ENCODE assay signal across 46 mouse cellular contexts in the genomic region with DNA sequence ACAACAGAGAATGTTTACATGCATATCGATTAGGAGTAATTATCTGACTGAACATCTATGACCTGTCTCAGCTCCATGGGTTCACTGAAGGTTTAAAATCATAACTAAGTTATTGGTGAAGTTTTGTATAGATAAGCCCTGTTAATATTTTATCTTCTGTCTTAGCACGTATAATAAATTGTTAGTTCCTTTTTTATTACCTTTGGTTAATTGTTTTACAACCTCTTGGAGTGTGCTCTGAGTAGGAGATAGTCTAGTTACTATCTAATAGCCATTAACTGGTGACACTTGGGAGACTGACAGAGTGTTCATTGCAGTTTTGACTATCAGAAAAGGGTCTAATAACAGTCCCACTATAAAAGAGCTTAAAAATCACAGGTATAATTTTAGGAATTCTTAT. TPM values are rescaled to one million over a fixed set of nuclear protein-coding genes. Genes with fewer than 3 reads are reported as not detected.
"Had no signal": no experiment of that assay in that cellular context is flagged by ENCODE, and none has a peak within 500 bp of the region (broad histone marks: within the 10 kb centered on the region; RNA-seq: fewer than 3 reads in every experiment).

No protein-coding gene starts in this region.

- H3K36me3 ChIP-seq: limb, embryonic 10.5 days; limb, embryonic 12.5 days; limb, embryonic 13.5 days; limb, embryonic 15.5 days; liver, embryonic 12.5 days; liver, embryonic 13.5 days; liver, embryonic 15.5 days; lung, embryonic 15.5 days; midbrain, embryonic 10.5 days; midbrain, embryonic 12.5 days; midbrain, embryonic 15.5 days; neural tube, embryonic 12.5 days had no signal

- H3K4me1 ChIP-seq: limb, embryonic 10.5 days; limb, embryonic 12.5 days; limb, embryonic 13.5 days; limb, embryonic 15.5 days; liver, embryonic 12.5 days; liver, embryonic 13.5 days; liver, embryonic 15.5 days; lung, embryonic 15.5 days; megakaryocyte, embryonic 14.5 days; midbrain, embryonic 10.5 days; midbrain, embryonic 12.5 days; midbrain, embryonic 15.5 days; neural tube, embryonic 12.5 days had no signal

- ATAC-seq: liver, embryonic 12.5 days; liver, postnatal 0 days; lung, postnatal 0 days; midbrain, embryonic 15.5 days; midbrain, embryonic 16.5 days had no signal

- H3K27ac ChIP-seq: limb, embryonic 10.5 days; limb, embryonic 12.5 days; limb, embryonic 13.5 days; limb, embryonic 15.5 days; liver, embryonic 12.5 days; liver, embryonic 13.5 days; liver, embryonic 14.5 days; liver, embryonic 15.5 days; lung, embryonic 15.5 days; macrophage; midbrain, embryonic 10.5 days; midbrain, embryonic 12.5 days; midbrain, embryonic 15.5 days; neural tube, embryonic 12.5 days had no signal

- H3K27me3 ChIP-seq: limb, embryonic 12.5 days; limb, embryonic 13.5 days; limb, embryonic 15.5 days; liver, embryonic 12.5 days; liver, embryonic 13.5 days; liver, embryonic 15.5 days; lung, embryonic 15.5 days; megakaryocyte, embryonic 14.5 days; midbrain, embryonic 12.5 days; midbrain, embryonic 15.5 days; neural tube, embryonic 12.5 days had no signal

- H3K4me3 ChIP-seq: limb, embryonic 10.5 days; limb, embryonic 12.5 days; limb, embryonic 13.5 days; limb, embryonic 15.5 days; liver, embryonic 12.5 days; liver, embryonic 13.5 days; liver, embryonic 15.5 days; lung, embryonic 15.5 days; megakaryocyte, embryonic 14.5 days; midbrain, embryonic 10.5 days; midbrain, embryonic 12.5 days; midbrain, embryonic 15.5 days; myocyte; neural tube, embryonic 12.5 days had no signal

- H3K9me3 ChIP-seq: limb, embryonic 15.5 days; liver, embryonic 13.5 days; liver, embryonic 15.5 days; lung, embryonic 15.5 days; midbrain, embryonic 15.5 days had no signal

- DNase-seq: left cerebral cortex, postnatal 4 days; liver; liver, embryonic 13.5 days; liver, postnatal 0 days; lung, adult 18-20 months; lung, adult 2 months; lung, embryonic 14.5 days; lung, postnatal 10 days; lung, postnatal 14 days; lung, postnatal 36 days; lung, postnatal 4 days; midbrain, embryonic 14.5 days had no signal

- H3K4me2 ChIP-seq: limb, embryonic 12.5 days; limb, embryonic 13.5 days; limb, embryonic 15.5 days; liver, embryonic 11.5 days; liver, embryonic 12.5 days; liver, embryonic 13.5 days; liver, embryonic 15.5 days; lung, embryonic 14.5 days; lung, embryonic 15.5 days; midbrain, embryonic 11.5 days; midbrain, embryonic 12.5 days; midbrain, embryonic 15.5 days; neural tube, embryonic 12.5 days had no signal

- H3K9ac ChIP-seq: limb, embryonic 12.5 days; limb, embryonic 13.5 days; limb, embryonic 15.5 days; liver, embryonic 12.5 days; liver, embryonic 13.5 days; liver, embryonic 14.5 days; liver, embryonic 15.5 days; liver, postnatal 0 days; lung, embryonic 14.5 days; lung, embryonic 15.5 days; midbrain, embryonic 12.5 days; midbrain, embryonic 15.5 days; neural tube, embryonic 12.5 days had no signal

RNA-seq across cellular contexts. Expression of a gene that starts 1.4 kb away (rescaled TPM):
- total RNA-seq: left cerebral cortex, adult 8-10 months; left cerebral cortex, postnatal 10 days; left cerebral cortex, postnatal 25 days; left cerebral cortex, postnatal 36 days; left cerebral cortex, postnatal 4 days; liver, adult 2 months; megakaryocyte progenitor cell, adult 5-6 weeks; megakaryocyte, adult 5-6 weeks; megakaryocyte-erythroid progenitor cell, adult 5-6 weeks; midbrain, postnatal 0 days; monocyte, adult 5-6 weeks had no signal
- polyA plus RNA-seq: limb, embryonic 10.5 days; limb, embryonic 11.5 days; limb, embryonic 12.5 days; limb, embryonic 13.5 days; limb, embryonic 14.5 days; limb, embryonic 15.5 days; liver, adult 2 months; liver, embryonic 11.5 days; liver, embryonic 12.5 days; liver, embryonic 13.5 days; liver, embryonic 14.5 days; liver, embryonic 15.5 days; liver, embryonic 16.5 days; liver, postnatal 0 days; lung, adult 2 months; lung, embryonic 14.5 days; lung, embryonic 15.5 days; lung, embryonic 16.5 days; lung, postnatal 0 days; macrophage; midbrain, embryonic 10.5 days; midbrain, embryonic 11.5 days; midbrain, embryonic 12.5 days; midbrain, embryonic 14.5 days; midbrain, embryonic 15.5 days; midbrain, embryonic 16.5 days; midbrain, postnatal 0 days; myocyte; neural tube, embryonic 11.5 days; neural tube, embryonic 12.5 days had no signal

RNA-seq across cellular contexts. Expression of a gene that starts 39.6 kb away (rescaled TPM):
- total RNA-seq: left cerebral cortex, adult 8-10 months; left cerebral cortex, postnatal 10 days; left cerebral cortex, postnatal 25 days; left cerebral cortex, postnatal 36 days; left cerebral cortex, postnatal 4 days; liver, adult 2 months; megakaryocyte progenitor cell, adult 5-6 weeks; megakaryocyte, adult 5-6 weeks; megakaryocyte-erythroid progenitor cell, adult 5-6 weeks; midbrain, postnatal 0 days; monocyte, adult 5-6 weeks had no signal
- polyA plus RNA-seq: limb, embryonic 10.5 days; limb, embryonic 11.5 days; limb, embryonic 12.5 days; limb, embryonic 13.5 days; limb, embryonic 14.5 days; limb, embryonic 15.5 days; liver, adult 2 months; liver, embryonic 11.5 days; liver, embryonic 12.5 days; liver, embryonic 13.5 days; liver, embryonic 14.5 days; liver, embryonic 15.5 days; liver, embryonic 16.5 days; liver, postnatal 0 days; lung, adult 2 months; lung, embryonic 14.5 days; lung, embryonic 15.5 days; lung, embryonic 16.5 days; lung, postnatal 0 days; macrophage; midbrain, embryonic 10.5 days; midbrain, embryonic 11.5 days; midbrain, embryonic 12.5 days; midbrain, embryonic 14.5 days; midbrain, embryonic 15.5 days; midbrain, embryonic 16.5 days; midbrain, postnatal 0 days; myocyte; neural tube, embryonic 11.5 days; neural tube, embryonic 12.5 days had no signal

RNA-seq across cellular contexts. Expression of a gene that starts 48.6 kb away (rescaled TPM):
- total RNA-seq: left cerebral cortex, adult 8-10 months; left cerebral cortex, postnatal 10 days; left cerebral cortex, postnatal 25 days; left cerebral cortex, postnatal 36 days; left cerebral cortex, postnatal 4 days; liver, adult 2 months; megakaryocyte progenitor cell, adult 5-6 weeks; megakaryocyte, adult 5-6 weeks; megakaryocyte-erythroid progenitor cell, adult 5-6 weeks; midbrain, postnatal 0 days; monocyte, adult 5-6 weeks had no signal
- polyA plus RNA-seq: limb, embryonic 10.5 days; limb, embryonic 11.5 days; limb, embryonic 12.5 days; limb, embryonic 13.5 days; limb, embryonic 14.5 days; limb, embryonic 15.5 days; liver, adult 2 months; liver, embryonic 11.5 days; liver, embryonic 12.5 days; liver, embryonic 13.5 days; liver, embryonic 14.5 days; liver, embryonic 15.5 days; liver, embryonic 16.5 days; liver, postnatal 0 days; lung, adult 2 months; lung, embryonic 14.5 days; lung, embryonic 15.5 days; lung, embryonic 16.5 days; lung, postnatal 0 days; macrophage; midbrain, embryonic 10.5 days; midbrain, embryonic 11.5 days; midbrain, embryonic 12.5 days; midbrain, embryonic 14.5 days; midbrain, embryonic 15.5 days; midbrain, embryonic 16.5 days; midbrain, postnatal 0 days; myocyte; neural tube, embryonic 11.5 days; neural tube, embryonic 12.5 days had no signal

RNA-seq across cellular contexts. Expression of a gene that starts 57.5 kb away (rescaled TPM):
- total RNA-seq: left cerebral cortex, adult 8-10 months; left cerebral cortex, postnatal 10 days; left cerebral cortex, postnatal 25 days; left cerebral cortex, postnatal 36 days; left cerebral cortex, postnatal 4 days; liver, adult 2 months; megakaryocyte progenitor cell, adult 5-6 weeks; megakaryocyte, adult 5-6 weeks; megakaryocyte-erythroid progenitor cell, adult 5-6 weeks; midbrain, postnatal 0 days; monocyte, adult 5-6 weeks had no signal
- polyA plus RNA-seq: limb, embryonic 10.5 days; limb, embryonic 11.5 days; limb, embryonic 12.5 days; limb, embryonic 13.5 days; limb, embryonic 14.5 days; limb, embryonic 15.5 days; liver, adult 2 months; liver, embryonic 11.5 days; liver, embryonic 12.5 days; liver, embryonic 13.5 days; liver, embryonic 14.5 days; liver, embryonic 15.5 days; liver, embryonic 16.5 days; liver, postnatal 0 days; lung, adult 2 months; lung, embryonic 14.5 days; lung, embryonic 15.5 days; lung, embryonic 16.5 days; lung, postnatal 0 days; macrophage; midbrain, embryonic 10.5 days; midbrain, embryonic 11.5 days; midbrain, embryonic 12.5 days; midbrain, embryonic 14.5 days; midbrain, embryonic 15.5 days; midbrain, embryonic 16.5 days; midbrain, postnatal 0 days; myocyte; neural tube, embryonic 11.5 days; neural tube, embryonic 12.5 days had no signal
